ENCODE assay signal across 8 mouse cellular contexts in the genomic region with DNA sequence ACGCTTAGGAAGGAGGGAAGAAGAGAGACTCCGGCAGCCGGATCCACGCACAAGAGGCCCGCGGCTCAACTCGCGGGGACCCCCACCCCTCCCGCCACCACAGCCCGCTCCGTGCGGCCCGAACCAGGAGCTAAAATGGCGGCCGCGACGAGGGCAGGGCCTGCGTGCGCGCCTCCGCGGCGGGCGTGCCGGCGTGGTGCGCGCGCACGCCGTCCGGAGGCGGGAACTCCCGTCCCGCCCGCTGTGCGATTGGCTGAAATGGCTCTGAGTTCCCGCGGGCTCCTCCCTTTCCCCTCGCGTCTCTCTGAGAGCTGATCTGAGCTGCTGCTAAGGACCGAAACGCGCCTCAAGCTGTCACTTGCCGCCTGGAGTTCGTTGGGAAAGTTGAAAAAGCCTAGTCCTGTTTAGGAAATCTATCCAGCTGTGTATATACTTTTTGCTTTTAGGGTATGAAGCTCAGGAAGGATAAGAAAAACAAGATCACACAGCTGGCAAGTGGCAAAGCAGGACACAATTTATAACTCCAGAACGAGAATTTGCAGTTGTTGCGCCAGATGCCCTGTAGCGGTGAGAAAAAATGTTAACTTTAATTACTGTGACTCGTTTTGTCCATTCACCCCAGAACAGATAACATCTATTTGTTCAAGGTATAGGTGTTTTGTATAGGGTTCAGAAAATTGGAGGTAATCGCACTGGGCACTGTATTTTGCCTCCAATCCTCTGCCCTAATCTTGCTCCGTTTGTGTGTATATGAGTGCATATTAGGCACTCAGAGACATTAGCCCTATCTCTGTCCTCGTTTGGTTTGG. TPM values are rescaled to one million over a fixed set of nuclear protein-coding genes. Genes with fewer than 3 reads are reported as not detected.
DNase-seq lines count a peak whose midpoint lies in the region; ATAC-seq and TF ChIP-seq lines count a peak whose summit lies in the region.

A gene (minus strand): TSS at position 144 of the 809 bp plus-strand sequence.

- peak in 1 of 2 experiments; percentile 9; a peak in 1 of 4 replicates for TF ChIP-seq CTCF in CH12.LX (conservative IDR thresholded peaks at IDR 0.05 in 1 of 2, IDR thresholded peaks at IDR 0.05 in 1 of 2; ENCODE audit: low read depth in 2 of 2, low read length in 2 of 2)

- peak within 1 kb of the TSS; percentile 66 for H3K27ac ChIP-seq in CH12.LX (ENCODE audit: insufficient read depth, low read depth)
- peak within 1 kb of the TSS; percentile 88 for H3K27ac ChIP-seq in forebrain, embryonic 11.5 days (ENCODE audit: low read depth, low read length)
- H3K27ac ChIP-seq in heart, embryonic 16.5 days (ENCODE audit: low read length): peak within 1 kb of the TSS; percentile 93
- peak within 1 kb of the TSS; percentile 87 for H3K27ac ChIP-seq in liver, embryonic 15.5 days (replicated peaks)
- H3K27ac ChIP-seq in neural tube, embryonic 12.5 days: peak within 1 kb of the TSS; percentile 75

- TF ChIP-seq RAD21 in CH12.LX (IDR thresholded peaks at IDR 0.05; ENCODE audit: low read depth, low read length): no peak

- dilution Hi-C loops in CH12.LX (cut with MboI; ENCODE audit: extremely low pct_ligation_motif_present, extremely low pct_unique_long_range_greater_than_20kb, low sequenced_read_pairs): no loop called here

- peaks cover 45% of the 10 kb centered on the region for H3K79me2 ChIP-seq in CH12.LX (replicated peaks; ENCODE audit: control insufficient read depth, extremely low read depth, insufficient read depth, poor library complexity, severe bottlenecking)

- H3K9me3 ChIP-seq in CH12.LX (replicated peaks; ENCODE audit: low read length): no peaks in the 10 kb centered on the region
- H3K9me3 ChIP-seq in forebrain, embryonic 11.5 days (ENCODE audit: control insufficient read depth, low read length): no peaks in the 10 kb centered on the region
- H3K9me3 ChIP-seq in heart, embryonic 16.5 days (replicated peaks; ENCODE audit: control insufficient read depth, low read length): no peaks in the 10 kb centered on the region
- no peaks in the 10 kb centered on the region for H3K9me3 ChIP-seq in liver, embryonic 15.5 days (replicated peaks)
- no peaks in the 10 kb centered on the region for H3K9me3 ChIP-seq in neural tube, embryonic 12.5 days

- peak within 1 kb of the TSS; percentile 98 for H3K9ac ChIP-seq in CH12.LX (ENCODE audit: insufficient read depth, low read depth)
- peak within 1 kb of the TSS; percentile 99 for H3K9ac ChIP-seq in forebrain, embryonic 11.5 days (ENCODE audit: low read length)
- H3K9ac ChIP-seq in heart, embryonic 16.5 days (ENCODE audit: low read length): peak within 1 kb of the TSS; percentile 100
- H3K9ac ChIP-seq in liver, embryonic 15.5 days: peak within 1 kb of the TSS; percentile 95
- peak within 1 kb of the TSS; percentile 98 for H3K9ac ChIP-seq in neural tube, embryonic 12.5 days

- peaks cover 9 to 21% of the 10 kb centered on the region in 2 experiments for H3K36me3 ChIP-seq in CH12.LX (replicated peaks in 1 of 2; ENCODE audit: control insufficient read depth in 1 of 2, insufficient read depth in 1 of 2, low read length in 1 of 2)
- H3K36me3 ChIP-seq in forebrain, embryonic 11.5 days (ENCODE audit: control insufficient read depth, insufficient read depth, low read length): no peaks in the 10 kb centered on the region; the same call in 1 of the 2 replicates
- no peaks in the 10 kb centered on the region for H3K36me3 ChIP-seq in heart, embryonic 16.5 days (ENCODE audit: control insufficient read depth, insufficient read depth)
- H3K36me3 ChIP-seq in liver, embryonic 15.5 days (replicated peaks): no peaks in the 10 kb centered on the region
- H3K36me3 ChIP-seq in neural tube, embryonic 12.5 days: no peaks in the 10 kb centered on the region

- TF ChIP-seq EP300 in CH12.LX (IDR thresholded peaks at IDR 0.05; ENCODE audit: low read length): no peak

- WGBS in forebrain, embryonic 11.5 days: 1% methylated on average over 51 of the region's 53 CpGs
- 1% methylated on average over 53 of the region's 53 CpGs for WGBS in heart, embryonic 16.5 days
- WGBS in liver, embryonic 15.5 days (ENCODE audit: insufficient replicate concordance): under 1% methylated on average over 51 of the region's 53 CpGs
- WGBS in neural tube, embryonic 12.5 days: 2% methylated on average over 53 of the region's 53 CpGs

- TF ChIP-seq POLR2A in CH12.LX (IDR thresholded peaks at IDR 0.05; ENCODE audit: low read depth, low read length): peak; percentile 82

- H3K4me1 ChIP-seq in CH12.LX (ENCODE audit: control insufficient read depth in 1 of 2, insufficient read depth in 2 of 2): peaks cover 2 to 26% of the 10 kb centered on the region in 2 experiments; a peak in 3 of 4 replicates
- H3K4me1 ChIP-seq in forebrain, embryonic 11.5 days (replicated peaks; ENCODE audit: control insufficient read depth, insufficient read depth, low read length): peaks cover 5% of the 10 kb centered on the region; the same call in 1 of the 2 replicates
- peaks cover 26% of the 10 kb centered on the region for H3K4me1 ChIP-seq in heart, embryonic 16.5 days (ENCODE audit: control insufficient read depth, insufficient read depth, low read length)
- peaks cover 34% of the 10 kb centered on the region for H3K4me1 ChIP-seq in liver, embryonic 15.5 days (replicated peaks)
- H3K4me1 ChIP-seq in neural tube, embryonic 12.5 days: peaks cover 15% of the 10 kb centered on the region

- no peaks in the 10 kb centered on the region for H3K27me3 ChIP-seq in CH12.LX (replicated peaks)
- no peaks in the 10 kb centered on the region for H3K27me3 ChIP-seq in forebrain, embryonic 11.5 days (ENCODE audit: control insufficient read depth, insufficient read depth, low read length)
- no peaks in the 10 kb centered on the region for H3K27me3 ChIP-seq in heart, embryonic 16.5 days (ENCODE audit: control insufficient read depth, insufficient read depth, low read length)
- no peaks in the 10 kb centered on the region for H3K27me3 ChIP-seq in liver, embryonic 15.5 days
- no peaks in the 10 kb centered on the region for H3K27me3 ChIP-seq in neural tube, embryonic 12.5 days (replicated peaks)

- ATAC-seq in forebrain, embryonic 11.5 days (replicated peaks; ENCODE audit: low FRiP score): peak; percentile 97
- ATAC-seq in heart, embryonic 16.5 days (replicated peaks; ENCODE audit: extremely low read depth, insufficient read depth, low FRiP score): peak; percentile 96
- ATAC-seq in liver, embryonic 15.5 days (ENCODE audit: insufficient read depth): peak; percentile 95
- ATAC-seq in neural tube, embryonic 12.5 days (ENCODE audit: low FRiP score, low read depth): peak; percentile 97

- DNase-seq in CH12.LX (ENCODE audit: extremely low read depth): peak; percentile 90
- peak; percentile 85 for DNase-seq in c-Kit-positive CD71-positive TER-119-negative erythroid progenitor cells, embryonic 14.5 days (ENCODE audit: low read depth)
- DNase-seq in forebrain, embryonic 11.5 days (ENCODE audit: low spot score): peak; percentile 96
- DNase-seq in kidney, postnatal 36 days: peak; percentile 94 to 95
- DNase-seq in telencephalon, adult 2 months (ENCODE audit: low read depth, low spot score): peak; percentile 89

- in situ Hi-C loops in CH12.LX (cut with MboI; ENCODE audit: low pct_ligation_motif_present, low pct_unique_long_range_greater_than_20kb, low sequenced_read_pairs): no loop called here

- H3K4me2 ChIP-seq in CH12.LX (ENCODE audit: insufficient read depth, low read depth, poor library complexity, severe bottlenecking): peak within 1 kb of the TSS; percentile 82
- peak within 1 kb of the TSS; percentile 59 for H3K4me2 ChIP-seq in forebrain, embryonic 11.5 days (ENCODE audit: low read depth, low read length, severe bottlenecking)
- H3K4me2 ChIP-seq in heart, embryonic 16.5 days (ENCODE audit: low read depth, low read length): peak within 1 kb of the TSS; percentile 73
- peak within 1 kb of the TSS; percentile 89 for H3K4me2 ChIP-seq in liver, embryonic 15.5 days
- H3K4me2 ChIP-seq in neural tube, embryonic 12.5 days (replicated peaks): peak within 1 kb of the TSS; percentile 82

- peak within 1 kb of the TSS; percentile 86 to 100 (median 92) for H3K4me3 ChIP-seq in CH12.LX (replicated peaks in 1 of 3; ENCODE audit: low read depth in 2 of 3, low read length in 2 of 3, poor library complexity in 1 of 3)
- H3K4me3 ChIP-seq in forebrain, embryonic 11.5 days (ENCODE audit: low read depth, low read length): peak within 1 kb of the TSS; percentile 96
- H3K4me3 ChIP-seq in heart, embryonic 16.5 days (ENCODE audit: low read length): peak within 1 kb of the TSS; percentile 99
- peak within 1 kb of the TSS; percentile 97 for H3K4me3 ChIP-seq in liver, embryonic 15.5 days (replicated peaks)
- peak within 1 kb of the TSS; percentile 97 for H3K4me3 ChIP-seq in neural tube, embryonic 12.5 days

TF ChIP-seq in CH12.LX, 34 proteins besides CTCF, POLR2A, EP300 and RAD21 (continues in another document):
- peak; percentile 73; the same call in 1 of the 2 replicates for TF ChIP-seq NELFE (IDR thresholded peaks at IDR 0.05; ENCODE audit: low read depth, low read length)
- TF ChIP-seq POLR2AphosphoS2 (IDR thresholded peaks at IDR 0.05; ENCODE audit: low read depth, low read length): peak; percentile 27; the same call in 1 of the 2 replicates
- TF ChIP-seq HCFC1 (IDR thresholded peaks at IDR 0.05; ENCODE audit: low read depth, low read length): peak; percentile 39; the same call in 1 of the 2 replicates
- no peak for TF ChIP-seq ZKSCAN1 (IDR thresholded peaks at IDR 0.05; ENCODE audit: borderline replicate concordance, low read depth, low read length)
- TF ChIP-seq MAFK (IDR thresholded peaks at IDR 0.05; ENCODE audit: insufficient replicate concordance, low read length): no peak
- TF ChIP-seq MXI1 (IDR thresholded peaks at IDR 0.05; ENCODE audit: low read depth, low read length): peak; percentile 92
- peak; percentile 94 for TF ChIP-seq SIN3A (IDR thresholded peaks at IDR 0.05; ENCODE audit: low read length)
- TF ChIP-seq ETS1 (conservative IDR thresholded peaks at IDR 0.05; ENCODE audit: low read depth, low read length): no peak
- peak; percentile 65 for TF ChIP-seq ZMIZ1 (IDR thresholded peaks at IDR 0.05; ENCODE audit: low read depth, low read length)
- TF ChIP-seq KAT2A (IDR thresholded peaks at IDR 0.05; ENCODE audit: insufficient replicate concordance, low read length): 0 out of 2 replicates have a peak, but pooled peaks have one; percentile 24
- TF ChIP-seq ZNF384 (IDR thresholded peaks at IDR 0.05; ENCODE audit: low read depth, low read length): no peak
- TF ChIP-seq USF2 (conservative IDR thresholded peaks at IDR 0.05; ENCODE audit: low read depth, low read length): no peak
- no peak for TF ChIP-seq CHD1 (IDR thresholded peaks at IDR 0.05; ENCODE audit: low read depth, low read length)

RNA-seq across cellular contexts. Expression of the gene that starts here (rescaled TPM):
- total RNA-seq in CH12.LX (2012; rRNA removed) (101 and 136 TPM in 2 replicates), CH12.LX (2014; rRNA removed) (355 and 441 TPM in 2 replicates)
- polyA plus RNA-seq in CH12.LX (2012; ENCODE audit: insufficient read length, low read depth): 259 and 287 TPM in 2 replicates
- 103 and 106 TPM in 2 replicates for polyA plus RNA-seq in forebrain, embryonic 11.5 days (2014; fragmentation: Nextera tagmentation; extraction: Ambion mirVana)
- polyA plus RNA-seq in heart, embryonic 16.5 days (2015; fragmentation: Nextera tagmentation; extraction: Ambion mirVana): 91.1 and 96.7 TPM in 2 replicates
- polyA plus RNA-seq in liver, embryonic 15.5 days (2015; fragmentation: Nextera tagmentation; extraction: Ambion mirVana): 64.5 and 64.8 TPM in 2 replicates
- 173 and 176 TPM in 2 replicates for polyA plus RNA-seq in neural tube, embryonic 12.5 days (2016; fragmentation: Nextera tagmentation; extraction: Ambion mirVana)

Comparison
In these comparisons a context has a peak if more than half of its experiments do, and no peak if none do; other contexts are left out.
1. Peak in every context shown above with its lines: DNase-seq, ATAC-seq, H3K4me3 ChIP-seq and H3K27ac ChIP-seq.